Mouse (Mus musculus) kidney, postnatal 4 days (tissue): Measurements from ENCODE around the gene Hmbs.
"Not testable (repeated sequence)": the region's sequence is repeated elsewhere in the genome, so short reads cannot be mapped to it uniquely, and the experiment has no call there.

ENCODE experiments used
- DNase-seq, 2 experiments: peaks; one replicate each; pipeline ENCODE4 v3.0.0; 2021; ENCODE audit warnings: mixed read lengths in 2 of 2

The Hmbs gene

GRCm38 (mm10) chr9:44343781-44344421 lies at the start of gene Hmbs:
Gene Hmbs (minus strand): TSS chr9:44344228.
- DNase-seq = peak; percentile 93 to 96

- DNase-seq = peak; percentile 90 to 91
These were observed 47.4 kb upstream of the Hmbs start for GRCm38 (mm10) chr9:44391466-44391865.

- DNase-seq = peak; percentile 68 to 76
These were observed 45.2 kb upstream of the Hmbs start for GRCm38 (mm10) chr9:44389273-44389672.

- no peak for DNase-seq
These were observed 43.2 kb upstream of the Hmbs start for GRCm38 (mm10) chr9:44387221-44387620.

- DNase-seq = no peak
These were observed 40.6 kb upstream of the Hmbs start for GRCm38 (mm10) chr9:44384596-44384995.

- DNase-seq = no peak
These were observed 35.8 kb upstream of the Hmbs start for GRCm38 (mm10) chr9:44379862-44380261.

- peak; percentile 99 for DNase-seq
These were observed 35.2 kb upstream of the Hmbs start, which contains the start of gene Hyou1 for GRCm38 (mm10) chr9:44379054-44379834. Gene Hyou1 (plus strand): TSS chr9:44379490.

- DNase-seq = no peak
These were observed 34.2 kb upstream of the Hmbs start for GRCm38 (mm10) chr9:44378153-44378730.

GRCm38 (mm10) chr9:44377335-44377734 lies 33.3 kb upstream of the Hmbs start:
- not testable (repeated sequence) for DNase-seq

- no peak for DNase-seq
These were observed 32.1 kb upstream of the Hmbs start for GRCm38 (mm10) chr9:44376141-44376540.

GRCm38 (mm10) chr9:44373386-44373785 lies 29.4 kb upstream of the Hmbs start:
- DNase-seq = no peak

GRCm38 (mm10) chr9:44364480-44364879 lies 20.5 kb upstream of the Hmbs start:
- peak; percentile 48 to 51 for DNase-seq

- not testable (repeated sequence) for DNase-seq
These were observed 17.9 kb upstream of the Hmbs start for GRCm38 (mm10) chr9:44361931-44362330.

GRCm38 (mm10) chr9:44361190-44361917 lies 17.3 kb upstream of the Hmbs start, which contains the start of gene Vps11:
Gene Vps11 (minus strand): TSS chr9:44361670.
- DNase-seq = peak; percentile 97 to 98

- no peak for DNase-seq
These were observed 13.2 kb upstream of the Hmbs start for GRCm38 (mm10) chr9:44357207-44357606.

GRCm38 (mm10) chr9:44353142-44353541 lies 9.1 kb upstream of the Hmbs start:
- DNase-seq = no peak

- DNase-seq = no peak
These were observed 8.3 kb upstream of the Hmbs start for GRCm38 (mm10) chr9:44352337-44352736.

GRCm38 (mm10) chr9:44351396-44351795 lies 7.4 kb upstream of the Hmbs start:
- DNase-seq = no peak

- DNase-seq = no peak
These were observed 4.5 kb upstream of the Hmbs start for GRCm38 (mm10) chr9:44348546-44348945.

- no peak for DNase-seq
These were observed 3.6 kb upstream of the Hmbs start for GRCm38 (mm10) chr9:44347621-44348020.

- no peak for DNase-seq
These were observed 3.1 kb upstream of the Hmbs start for GRCm38 (mm10) chr9:44347166-44347565.

- no peak for DNase-seq
These were observed 1.8 kb upstream of the Hmbs start for GRCm38 (mm10) chr9:44345570-44346433.
